Mouse (Mus musculus): ENCODE data around the gene Suclg2.
A peak's percentile ranks its signal among the peaks of the same experiment; 100 is the strongest.

Suclg2 gene

GRCm38 (mm10) chr6:95700191-95700590 is 18.4 kb downstream of the Suclg2 start:
- DNase-seq (ENCODE audit: low spot score): no peak

GRCm38 (mm10) chr6:95699326-95699725 is 19.3 kb downstream of the Suclg2 start:
- no peak for DNase-seq (ENCODE audit: low spot score)

DNA sequence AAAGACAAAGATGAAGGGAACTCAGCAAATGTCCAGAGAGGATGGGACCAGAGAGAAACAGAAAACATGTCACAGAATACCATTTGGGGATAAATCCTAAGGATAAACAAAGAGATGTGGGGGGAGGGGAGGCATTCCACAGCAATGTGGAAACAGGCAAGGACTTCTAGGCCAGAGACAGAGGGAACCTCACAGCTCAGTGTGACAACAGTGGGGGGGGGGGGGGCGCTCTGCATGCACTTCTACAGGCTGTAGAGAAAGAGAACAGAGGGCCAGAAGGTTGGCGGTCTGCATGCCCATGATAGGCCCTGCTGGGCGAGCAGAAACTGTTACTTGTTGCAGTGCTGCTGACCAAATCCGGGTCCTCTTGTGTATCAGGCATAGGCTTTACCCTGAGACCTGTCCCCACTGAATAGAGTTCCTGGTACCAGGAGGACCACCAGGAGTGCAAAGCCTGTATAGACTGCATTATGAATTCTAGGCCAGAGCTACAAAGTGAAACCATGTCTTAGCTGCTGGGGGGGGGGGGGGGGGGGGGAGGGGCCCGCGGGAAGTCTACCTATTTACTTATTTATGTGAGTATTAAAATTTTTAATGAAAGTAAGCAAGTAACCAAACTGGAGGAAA is 20.0 kb downstream of the Suclg2 start:
- DNase-seq (ENCODE audit: low spot score): no peak

- no peak for DNase-seq (ENCODE audit: low spot score)
These were observed 23.7 kb downstream of the Suclg2 start for GRCm38 (mm10) chr6:95694910-95695309.

GRCm38 (mm10) chr6:95685242-95685641 is 33.4 kb downstream of the Suclg2 start:
- DNase-seq (ENCODE audit: low spot score): no peak

DNA sequence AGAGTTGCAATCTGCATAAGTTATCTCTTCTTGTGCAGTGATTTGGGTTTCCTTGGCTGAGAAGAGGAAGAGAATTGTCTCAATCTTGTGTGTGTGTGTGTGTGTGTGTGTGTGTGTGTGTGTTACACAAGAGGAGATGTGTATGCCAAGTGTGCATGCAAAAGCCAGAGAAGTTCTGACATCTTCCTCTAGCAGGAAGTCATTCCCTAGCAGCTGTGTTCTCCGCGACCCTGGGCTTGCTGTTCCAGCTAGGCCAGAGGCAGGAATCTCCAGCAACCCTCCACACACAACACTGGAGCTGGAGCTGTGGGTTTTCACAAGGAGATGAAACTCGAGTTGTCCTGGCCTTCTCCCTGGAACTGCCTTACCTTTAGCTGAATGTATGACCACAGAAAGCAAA is 38.9 kb downstream of the Suclg2 start:
- DNase-seq (ENCODE audit: low spot score): no peak

DNA sequence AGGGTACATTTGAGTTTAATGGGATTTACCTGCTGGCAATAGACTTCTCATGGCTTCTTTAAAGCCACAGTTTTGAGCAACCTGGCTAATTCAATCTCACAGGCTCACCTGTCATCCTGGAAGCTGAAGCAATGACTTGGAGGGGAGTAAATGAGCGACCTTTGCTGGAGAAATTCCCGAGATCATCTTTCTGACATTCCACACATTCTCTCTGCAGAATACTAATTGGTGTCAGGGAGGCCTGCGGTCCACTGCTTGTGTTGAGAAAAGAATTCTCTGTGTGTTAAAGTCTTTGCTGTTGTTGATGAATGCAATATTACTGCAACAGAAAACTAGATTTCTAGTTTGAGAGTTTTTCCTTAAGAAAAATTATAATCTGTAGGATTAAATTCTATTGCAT is 39.3 kb downstream of the Suclg2 start:
- DNase-seq (ENCODE audit: low spot score): no peak

GRCm38 (mm10) chr6:95676951-95677350 is 41.6 kb downstream of the Suclg2 start:
- no peak for DNase-seq (ENCODE audit: low spot score)

DNA sequence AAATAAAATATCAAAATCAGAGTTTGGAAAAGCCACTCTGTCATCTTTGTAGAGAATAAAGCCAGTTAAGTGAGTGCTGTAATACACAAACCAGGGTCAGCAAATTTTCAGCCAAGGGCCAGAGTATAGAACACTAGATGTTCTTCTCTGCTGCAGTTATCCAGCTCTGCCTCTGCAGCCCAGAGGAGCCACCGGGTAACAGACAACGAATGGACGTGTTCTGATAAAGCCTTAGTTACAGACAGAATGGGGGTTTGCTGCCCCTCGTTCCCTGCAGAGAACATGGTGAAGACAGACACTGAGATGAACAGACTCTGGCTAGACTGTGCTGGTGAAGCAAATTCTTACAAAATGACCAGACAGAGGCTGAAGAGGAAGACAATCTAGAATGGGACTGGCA is 42.2 kb downstream of the Suclg2 start:
- DNase-seq (ENCODE audit: low spot score): no peak

GRCm38 (mm10) chr6:95675059-95675705 is 43.4 kb downstream of the Suclg2 start:
- no peak for DNase-seq (ENCODE audit: low spot score)

DNA sequence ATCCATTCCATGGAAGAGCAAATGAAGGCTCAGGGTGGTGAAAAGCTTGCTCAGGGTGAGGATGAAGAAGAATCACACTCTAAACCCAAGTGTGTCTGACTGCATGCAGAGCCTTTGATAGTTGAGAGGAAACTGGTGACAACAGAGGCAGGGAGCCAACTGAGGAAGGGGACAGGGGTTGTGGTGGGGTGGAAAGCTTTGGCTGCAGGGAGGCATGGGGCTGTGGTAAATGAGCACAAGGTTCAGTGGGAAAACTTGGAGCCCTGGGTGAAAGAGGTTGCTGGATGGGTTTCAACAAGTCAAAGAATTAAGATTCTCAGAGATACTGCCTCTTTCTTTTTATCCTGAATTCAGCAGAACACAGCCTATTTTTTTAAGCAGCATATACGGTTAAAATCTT is 43.9 kb downstream of the Suclg2 start:
- no peak for DNase-seq (ENCODE audit: low spot score)

DNA sequence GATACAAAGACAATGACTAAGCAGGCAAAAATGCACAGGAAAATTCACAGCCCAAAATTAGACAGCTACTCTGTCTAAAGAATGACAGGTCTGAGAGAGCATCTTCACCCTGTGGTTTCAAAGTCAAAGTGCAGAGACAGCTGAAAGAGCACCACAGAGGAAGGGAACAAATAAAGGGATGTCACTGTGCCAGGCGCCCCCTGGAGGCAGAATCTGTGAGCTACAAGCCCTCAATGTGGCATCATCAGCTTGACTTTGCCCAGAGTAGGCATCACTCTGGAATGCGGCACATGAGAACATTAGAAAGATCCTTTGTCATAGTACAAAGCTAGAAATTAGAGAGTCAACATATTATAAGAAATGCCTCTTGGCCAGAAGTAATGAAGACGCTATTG is 49.3 kb downstream of the Suclg2 start:
- peak; percentile 63 for DNase-seq (ENCODE audit: low spot score)

DNA sequence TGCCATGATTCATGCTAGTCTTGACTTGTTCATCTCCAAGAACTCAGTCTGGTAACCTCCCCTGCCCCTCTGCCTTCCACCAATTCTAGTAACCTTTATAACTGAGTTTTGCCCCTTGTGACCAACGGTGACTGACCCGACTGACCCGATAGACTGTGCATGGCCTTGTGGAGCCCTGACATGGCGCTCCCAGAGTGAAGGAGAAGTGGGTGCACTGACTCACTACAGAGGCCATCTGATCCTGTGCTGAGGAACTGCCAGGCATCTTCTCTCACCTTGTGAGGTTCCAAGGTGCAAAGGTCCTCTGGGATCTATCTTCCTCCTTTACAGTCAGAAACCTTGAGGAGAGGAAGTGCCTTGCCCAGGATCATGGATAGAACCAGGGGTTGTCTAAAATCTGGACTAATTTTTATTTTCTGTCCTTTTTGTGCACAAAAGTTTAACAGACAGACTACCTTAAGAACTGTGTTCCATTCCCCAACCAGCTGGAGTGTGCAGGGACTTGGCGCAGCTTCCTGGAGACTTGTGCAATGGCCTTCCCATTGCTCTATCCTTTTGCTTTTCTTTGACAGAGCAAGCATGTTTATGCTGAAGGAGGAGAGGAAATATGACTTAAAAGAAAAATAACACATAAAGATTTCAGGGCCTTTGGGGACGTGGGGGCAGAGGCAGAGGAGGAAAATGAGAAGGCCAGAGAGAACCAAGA is 49.8 kb downstream of the Suclg2 start:
- no peak for DNase-seq (ENCODE audit: low spot score)

DNA sequence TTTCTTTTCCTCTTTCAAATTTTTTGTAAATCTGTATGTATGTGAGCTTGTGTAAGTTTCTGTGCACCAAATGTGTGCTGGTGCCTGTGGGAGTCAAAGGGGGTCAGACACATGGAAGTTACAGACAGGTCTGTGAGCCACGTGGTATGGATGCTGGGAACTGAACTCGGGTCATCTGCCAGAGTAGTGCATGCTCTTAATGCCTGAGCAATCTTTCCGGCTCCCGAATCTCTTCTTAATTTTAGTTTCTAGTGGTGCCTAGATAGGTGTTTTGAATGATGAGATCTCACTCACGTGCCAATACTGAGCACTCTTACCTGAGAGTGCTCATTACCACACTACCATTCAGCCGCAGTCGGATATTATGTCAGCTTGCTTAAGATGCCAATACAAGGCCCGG is 60.9 kb downstream of the Suclg2 start:
- no peak for DNase-seq (ENCODE audit: low spot score)

DNA sequence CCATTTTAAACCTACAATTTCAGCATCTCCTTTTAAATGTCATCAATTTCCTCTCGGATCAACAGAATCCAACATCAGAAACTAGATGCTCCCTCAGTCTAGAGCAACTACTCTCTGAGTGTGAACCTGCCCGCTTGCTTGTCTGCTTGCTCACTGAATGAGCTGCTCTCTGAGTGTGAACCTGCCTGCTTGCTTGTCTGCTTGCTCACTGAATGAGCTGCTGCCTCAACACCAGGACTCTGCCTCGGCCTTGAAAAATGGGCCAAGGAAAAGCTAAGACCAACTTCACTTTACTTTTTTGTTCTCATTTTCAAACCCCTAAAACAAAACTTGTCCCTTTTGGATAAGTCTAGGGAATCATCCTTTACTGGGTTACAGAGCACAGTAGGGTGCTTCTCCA is 64.9 kb downstream of the Suclg2 start:
- no peak for DNase-seq (ENCODE audit: low spot score)

GRCm38 (mm10) chr6:95652774-95653173 is 65.8 kb downstream of the Suclg2 start:
- no peak for DNase-seq (ENCODE audit: low spot score)

GRCm38 (mm10) chr6:95651391-95651876 is 67.2 kb downstream of the Suclg2 start:
- no peak for DNase-seq (ENCODE audit: low spot score)

- DNase-seq (ENCODE audit: low spot score): no peak
These were observed 68.4 kb downstream of the Suclg2 start for GRCm38 (mm10) chr6:95650082-95650722.

- DNase-seq (ENCODE audit: low spot score): no peak
These were observed 69.4 kb downstream of the Suclg2 start for GRCm38 (mm10) chr6:95649123-95649663.

DNA sequence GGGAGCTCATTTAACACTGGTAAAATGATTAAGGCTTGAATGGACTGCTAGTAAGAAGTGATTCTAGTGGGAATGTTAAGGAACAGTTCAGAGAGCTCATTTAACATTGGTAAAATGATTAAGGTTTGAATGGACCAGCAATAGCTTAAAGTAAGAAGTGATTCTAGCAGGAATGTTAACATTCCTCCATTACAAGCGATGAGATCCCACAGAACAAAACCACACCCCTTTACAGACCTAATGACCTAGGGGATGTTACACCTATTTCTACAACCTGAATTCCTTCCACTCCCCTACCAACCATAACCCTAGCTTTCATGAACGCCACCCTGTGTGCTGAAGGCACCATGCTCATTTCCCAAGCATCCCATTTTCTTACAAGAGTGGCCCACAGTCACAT is 81.2 kb downstream of the Suclg2 start:
- DNase-seq (ENCODE audit: low spot score): no peak

DNA sequence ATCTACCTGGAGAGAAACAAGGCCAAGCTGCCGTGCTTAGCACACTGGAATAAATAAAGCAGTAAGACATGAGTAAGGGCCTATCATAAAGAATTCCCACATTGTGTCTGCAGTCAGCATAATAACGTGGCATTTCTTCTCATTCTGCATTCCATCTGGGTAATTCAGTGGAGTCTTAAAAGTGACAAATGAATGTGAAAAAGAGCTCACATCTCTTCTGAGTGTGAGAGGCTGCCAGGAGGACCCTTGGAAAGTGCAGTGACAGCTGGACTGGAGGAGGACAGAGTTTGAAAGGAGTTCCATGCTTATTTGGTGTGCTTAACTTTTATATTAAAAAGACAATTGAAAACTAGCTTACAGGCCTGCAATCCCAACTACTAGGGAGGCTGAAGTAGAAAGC is 83.2 kb downstream of the Suclg2 start:
- DNase-seq (ENCODE audit: low spot score): no peak

DNA sequence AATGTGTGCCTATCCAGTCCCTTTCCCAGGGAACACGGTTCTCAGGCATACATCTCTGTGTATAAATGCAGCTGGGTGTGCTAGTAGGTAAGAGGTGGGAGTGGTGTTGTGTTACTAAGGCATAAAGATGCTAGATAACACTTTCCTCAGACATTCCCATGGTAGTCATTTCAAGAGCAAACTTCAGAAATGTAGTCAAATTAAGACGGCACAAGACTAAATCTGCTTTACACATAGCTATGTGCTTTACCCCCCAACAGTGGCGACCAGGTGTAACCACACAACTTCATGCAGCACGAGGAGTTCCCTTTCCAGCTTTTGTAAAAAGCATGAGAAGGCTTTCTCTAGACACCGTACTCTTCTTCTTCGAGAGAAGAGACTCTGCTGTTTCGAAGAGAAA is 89.5 kb downstream of the Suclg2 start:
- no peak for DNase-seq (ENCODE audit: low spot score)

GRCm38 (mm10) chr6:95621821-95622220 is 96.8 kb downstream of the Suclg2 start:
- no peak for DNase-seq (ENCODE audit: low spot score)

All from layer of hippocampus, adult 11-12 months (tissue).